Mouse (Mus musculus) stomach, embryonic 15.5 days (tissue): ENCODE measurements around the gene Slc7a14. TPM values are rescaled to one million over a fixed set of nuclear protein-coding genes. Genes with fewer than 3 reads are reported as not detected.

Experiments
- ATAC-seq: fragments of 200-750 bp; cut with Nextera tagmentation; 2 replicates; pipeline ENCODE4 v1.8.0; 2017; ENCODE audit warnings: low read depth, moderate number of reproducible peaks, moderate TSS enrichment; ENCODE audit not compliant: insufficient read depth, low FRiP score
- H3K27ac ChIP-seq: fragments of 300-500 bp; sonication (generic); 2 replicates; pipeline ENCODE4 v1.5.1; 2015; ENCODE audit warnings: mild to moderate bottlenecking, inconsistent platforms
- H3K27me3 ChIP-seq: fragments of 300-500 bp; sonication (generic); replicated peaks from 2 replicates; pipeline ENCODE4 v1.6.1; 2015; ENCODE audit warnings: inconsistent platforms
- H3K36me3 ChIP-seq: fragments of 300-500 bp; sonication (generic); 2 replicates; pipeline ENCODE4 v1.6.1; 2015; ENCODE audit warnings: inconsistent platforms
- H3K4me1 ChIP-seq: fragments of 300-500 bp; sonication (generic); 2 replicates; pipeline ENCODE4 v1.6.1; 2015; ENCODE audit warnings: inconsistent platforms
- H3K4me2 ChIP-seq: fragments of 300-500 bp; sonication (generic); 2 replicates; pipeline ENCODE4 v1.6.1; 2015; ENCODE audit warnings: mild to moderate bottlenecking, inconsistent platforms
- H3K4me3 ChIP-seq: fragments of 300-500 bp; sonication (generic); replicated peaks from 2 replicates; pipeline ENCODE4 v1.5.1; 2015; ENCODE audit warnings: inconsistent platforms
- H3K9ac ChIP-seq: fragments of 300-500 bp; sonication (generic); 2 replicates; pipeline ENCODE4 v1.6.1; 2015; ENCODE audit warnings: inconsistent platforms
- H3K9me3 ChIP-seq: fragments of 300-500 bp; sonication (generic); 2 replicates; pipeline ENCODE4 v1.6.1; 2016; ENCODE audit warnings: inconsistent platforms
- WGBS: fragments of 180-500 bp; shearing (Covaris S2); methylation state at CpG from one replicate; pipeline ENCODE4 v1.1.7; 2015; 5-methylcytosine and 5-hydroxymethylcytosine counted together
- polyA plus RNA-seq: library from polyadenylated mRNA; unstranded; fragments of >200 nt; fragmentation: Nextera tagmentation; extraction: Ambion mirVana; gene quantifications from 2 replicates; pipeline ENCODE4 v1.2.1, GENCODE M21; 2015

Gene Slc7a14
- polyA plus RNA-seq, 1 experiment from 2014 or later, result 1.1 TPM

GRCm38 (mm10) chr3:31228487-31228886, 81.7 kb downstream of the Slc7a14 start:
- Histone ChIP-seq H3K27ac (no peak overlapping the region), H3K4me2 (no peak overlapping the region), H3K9ac (no peak overlapping the region), H3K9me3 (no peaks in the 10 kb centered on the region), H3K36me3 (no peaks in the 10 kb centered on the region), H3K27me3 (no peaks in the 10 kb centered on the region), H3K4me3 (no peak overlapping the region), H3K4me1 (no peaks in the 10 kb centered on the region)
- no peak for ATAC-seq
- 77% methylated on average over 2 of the region's 2 CpGs for WGBS

GRCm38 (mm10) chr3:31223551-31223950, 86.6 kb downstream of the Slc7a14 start:
- H3K27me3 ChIP-seq, result no peaks in the 10 kb centered on the region
- H3K9me3 ChIP-seq, result no peaks in the 10 kb centered on the region
- no peaks in the 10 kb centered on the region for H3K36me3 ChIP-seq
- no peak for ATAC-seq
- no peak overlapping the region for H3K4me2 ChIP-seq
- H3K9ac ChIP-seq, result no peak overlapping the region
- WGBS, result 97% methylated on average over 17 of the region's 17 CpGs
- no peaks in the 10 kb centered on the region for H3K4me1 ChIP-seq
- no peak overlapping the region for H3K4me3 ChIP-seq
- H3K27ac ChIP-seq, result no peak overlapping the region

GRCm38 (mm10) chr3:31220040-31220439, 90.1 kb downstream of the Slc7a14 start:
- Histone ChIP-seq H3K27me3 (no peaks in the 10 kb centered on the region), H3K4me1 (no peaks in the 10 kb centered on the region), H3K36me3 (no peaks in the 10 kb centered on the region), H3K27ac (no peak overlapping the region), H3K9me3 (no peaks in the 10 kb centered on the region), H3K9ac (no peak overlapping the region), H3K4me3 (no peak overlapping the region), H3K4me2 (no peak overlapping the region)
- WGBS, result 86% methylated on average over 4 of the region's 4 CpGs
- no peak for ATAC-seq

- no peaks in the 10 kb centered on the region for H3K27me3 ChIP-seq
- 69% methylated on average over 7 of the region's 7 CpGs for WGBS
- no peak overlapping the region for H3K27ac ChIP-seq
- no peaks in the 10 kb centered on the region for H3K4me1 ChIP-seq
- H3K4me3 ChIP-seq, result no peak overlapping the region
- ATAC-seq, result no peak
- no peak overlapping the region for H3K9ac ChIP-seq
- no peaks in the 10 kb centered on the region for H3K9me3 ChIP-seq
- no peaks in the 10 kb centered on the region for H3K36me3 ChIP-seq
- no peak overlapping the region for H3K4me2 ChIP-seq
These were observed 90.7 kb downstream of the Slc7a14 start for GRCm38 (mm10) chr3:31219483-31219882.

- Histone ChIP-seq H3K36me3 (no peaks in the 10 kb centered on the region), H3K4me2 (no peak overlapping the region), H3K9ac (no peak overlapping the region), H3K4me3 (no peak overlapping the region), H3K27ac (no peak overlapping the region), H3K4me1 (no peaks in the 10 kb centered on the region), H3K27me3 (no peaks in the 10 kb centered on the region), H3K9me3 (no peaks in the 10 kb centered on the region)
- ATAC-seq, result no peak
- WGBS, result 76% methylated on average over 10 of the region's 10 CpGs
These were observed 92.7 kb downstream of the Slc7a14 start for GRCm38 (mm10) chr3:31217523-31217922.

- Histone ChIP-seq H3K4me2 (no peak overlapping the region), H3K27me3 (no peaks in the 10 kb centered on the region), H3K9ac (no peak overlapping the region), H3K27ac (no peak overlapping the region), H3K4me1 (peaks cover 7% of the 10 kb centered on the region; the same call in 1 of the 2 replicates), H3K36me3 (no peaks in the 10 kb centered on the region), H3K4me3 (no peak overlapping the region), H3K9me3 (no peaks in the 10 kb centered on the region)
- WGBS, result 33% methylated on average over 3 of the region's 3 CpGs
- ATAC-seq, result no peak
These were observed 96.4 kb downstream of the Slc7a14 start for GRCm38 (mm10) chr3:31213802-31214201.

- 44% methylated on average over 9 of the region's 9 CpGs for WGBS
- Histone ChIP-seq H3K4me2 (no peak overlapping the region), H3K36me3 (no peaks in the 10 kb centered on the region), H3K27me3 (no peaks in the 10 kb centered on the region), H3K4me3 (no peak overlapping the region), H3K27ac (no peak overlapping the region), H3K9ac (no peak overlapping the region), H3K9me3 (no peaks in the 10 kb centered on the region), H3K4me1 (peaks cover 13% of the 10 kb centered on the region; the same call in 1 of the 2 replicates)
- ATAC-seq, result no peak
These were observed 97.8 kb downstream of the Slc7a14 start for GRCm38 (mm10) chr3:31212205-31213038.

GRCm38 (mm10) chr3:31209001-31209400, 101.2 kb downstream of the Slc7a14 start:
- H3K4me2 ChIP-seq, result peak overlapping the region; percentile 42
- peaks cover 16% of the 10 kb centered on the region; the same call in 1 of the 2 replicates for H3K4me1 ChIP-seq
- no peaks in the 10 kb centered on the region for H3K27me3 ChIP-seq
- no peaks in the 10 kb centered on the region for H3K36me3 ChIP-seq
- 6% methylated on average over 19 of the region's 19 CpGs for WGBS
- H3K9ac ChIP-seq, result no peak overlapping the region
- H3K4me3 ChIP-seq, result 0 out of 2 replicates have a peak overlapping the region, but pooled peaks have one; percentile 12
- no peaks in the 10 kb centered on the region for H3K9me3 ChIP-seq
- no peak overlapping the region for H3K27ac ChIP-seq
- no peak for ATAC-seq

- Histone ChIP-seq H3K9me3 (no peaks in the 10 kb centered on the region), H3K9ac (no peak overlapping the region), H3K27me3 (no peaks in the 10 kb centered on the region), H3K36me3 (no peaks in the 10 kb centered on the region), H3K4me2 (peak overlapping the region; percentile 42; the same call in 1 of the 2 replicates), H3K27ac (no peak overlapping the region), H3K4me1 (peaks cover 16% of the 10 kb centered on the region; the same call in 1 of the 2 replicates), H3K4me3 (no peak overlapping the region)
- ATAC-seq, result no peak
- WGBS, result 11% methylated on average over 6 of the region's 6 CpGs
These were observed 101.7 kb downstream of the Slc7a14 start for GRCm38 (mm10) chr3:31208458-31208994.

GRCm38 (mm10) chr3:31208046-31208445, 102.1 kb downstream of the Slc7a14 start:
- H3K4me2 ChIP-seq, result no peak overlapping the region
- ATAC-seq, result no peak
- H3K27ac ChIP-seq, result no peak overlapping the region
- no peaks in the 10 kb centered on the region for H3K27me3 ChIP-seq
- no peak overlapping the region for H3K4me3 ChIP-seq
- 38% methylated on average over 4 of the region's 4 CpGs for WGBS
- H3K36me3 ChIP-seq, result no peaks in the 10 kb centered on the region
- no peaks in the 10 kb centered on the region for H3K9me3 ChIP-seq
- H3K4me1 ChIP-seq, result peaks cover 16% of the 10 kb centered on the region; the same call in 1 of the 2 replicates
- H3K9ac ChIP-seq, result no peak overlapping the region

- Histone ChIP-seq H3K9ac (no peak overlapping the region), H3K27me3 (no peaks in the 10 kb centered on the region), H3K9me3 (no peaks in the 10 kb centered on the region), H3K4me3 (no peak overlapping the region), H3K36me3 (no peaks in the 10 kb centered on the region), H3K4me2 (no peak overlapping the region), H3K27ac (no peak overlapping the region), H3K4me1 (peaks cover 16% of the 10 kb centered on the region; the same call in 1 of the 2 replicates)
- WGBS, result 53% methylated on average over 3 of the region's 3 CpGs
- no peak for ATAC-seq
These were observed 105.0 kb downstream of the Slc7a14 start for GRCm38 (mm10) chr3:31205167-31205566.

GRCm38 (mm10) chr3:31203947-31204346, 106.2 kb downstream of the Slc7a14 start:
- Histone ChIP-seq H3K9ac (no peak overlapping the region), H3K27ac (no peak overlapping the region), H3K4me1 (peaks cover 10% of the 10 kb centered on the region; the same call in 1 of the 2 replicates), H3K27me3 (no peaks in the 10 kb centered on the region), H3K36me3 (no peaks in the 10 kb centered on the region), H3K4me3 (no peak overlapping the region), H3K4me2 (no peak overlapping the region), H3K9me3 (no peaks in the 10 kb centered on the region)
- 84% methylated on average over 11 of the region's 11 CpGs for WGBS
- ATAC-seq, result no peak
